Mouse (Mus musculus): ENCODE results near the gene Hoxa10. TPM values are rescaled to one million over a fixed set of nuclear protein-coding genes. Genes with fewer than 3 reads are reported as not detected.

The Hoxa10 gene
- polyA plus RNA-seq, 1 experiment from 2014 or later = 0.05 TPM

GRCm38 (mm10) chr6:52259081-52259790 lies 18.6 kb upstream of the Hoxa10 start:
- no peaks in the 10 kb centered on the region for H3K9me3 ChIP-seq (replicated peaks; ENCODE audit: control insufficient read depth, low read length)
- 1% methylated on average over 24 of the region's 25 CpGs for WGBS (ENCODE audit: insufficient replicate concordance)
- H3K27me3 ChIP-seq (ENCODE audit: control insufficient read depth, insufficient read depth, low read depth, low read length) = peaks cover 84% of the 10 kb centered on the region
- no peak overlapping the region for H3K9ac ChIP-seq (ENCODE audit: low read depth, low read length)
- ATAC-seq (ENCODE audit: low read depth) = no peak
- H3K4me2 ChIP-seq (ENCODE audit: low read depth, low read length) = no peak overlapping the region
- no peak overlapping the region for H3K4me3 ChIP-seq (ENCODE audit: low read depth, low read length)
- H3K36me3 ChIP-seq (ENCODE audit: control insufficient read depth, insufficient read depth) = no peaks in the 10 kb centered on the region
- H3K4me1 ChIP-seq (ENCODE audit: control insufficient read depth, low read depth, low read length) = peaks cover 3% of the 10 kb centered on the region; the same call in 1 of the 2 replicates
- H3K27ac ChIP-seq (ENCODE audit: low read length) = no peak overlapping the region

- H3K9me3 ChIP-seq (replicated peaks; ENCODE audit: control insufficient read depth, low read length) = no peaks in the 10 kb centered on the region
- H3K4me3 ChIP-seq (ENCODE audit: low read depth, low read length) = no peak overlapping the region
- WGBS (ENCODE audit: insufficient replicate concordance) = 0% methylated on average over 6 of the region's 6 CpGs
- no peaks in the 10 kb centered on the region for H3K36me3 ChIP-seq (ENCODE audit: control insufficient read depth, insufficient read depth)
- H3K4me2 ChIP-seq (ENCODE audit: low read depth, low read length) = no peak overlapping the region
- H3K9ac ChIP-seq (ENCODE audit: low read depth, low read length) = no peak overlapping the region
- peaks cover 3% of the 10 kb centered on the region; the same call in 1 of the 2 replicates for H3K4me1 ChIP-seq (ENCODE audit: control insufficient read depth, low read depth, low read length)
- H3K27ac ChIP-seq (ENCODE audit: low read length) = no peak overlapping the region
- ATAC-seq (ENCODE audit: low read depth) = no peak
- peaks cover 84% of the 10 kb centered on the region for H3K27me3 ChIP-seq (ENCODE audit: control insufficient read depth, insufficient read depth, low read depth, low read length)
These were observed 16.3 kb upstream of the Hoxa10 start for GRCm38 (mm10) chr6:52256956-52257355.

DNA sequence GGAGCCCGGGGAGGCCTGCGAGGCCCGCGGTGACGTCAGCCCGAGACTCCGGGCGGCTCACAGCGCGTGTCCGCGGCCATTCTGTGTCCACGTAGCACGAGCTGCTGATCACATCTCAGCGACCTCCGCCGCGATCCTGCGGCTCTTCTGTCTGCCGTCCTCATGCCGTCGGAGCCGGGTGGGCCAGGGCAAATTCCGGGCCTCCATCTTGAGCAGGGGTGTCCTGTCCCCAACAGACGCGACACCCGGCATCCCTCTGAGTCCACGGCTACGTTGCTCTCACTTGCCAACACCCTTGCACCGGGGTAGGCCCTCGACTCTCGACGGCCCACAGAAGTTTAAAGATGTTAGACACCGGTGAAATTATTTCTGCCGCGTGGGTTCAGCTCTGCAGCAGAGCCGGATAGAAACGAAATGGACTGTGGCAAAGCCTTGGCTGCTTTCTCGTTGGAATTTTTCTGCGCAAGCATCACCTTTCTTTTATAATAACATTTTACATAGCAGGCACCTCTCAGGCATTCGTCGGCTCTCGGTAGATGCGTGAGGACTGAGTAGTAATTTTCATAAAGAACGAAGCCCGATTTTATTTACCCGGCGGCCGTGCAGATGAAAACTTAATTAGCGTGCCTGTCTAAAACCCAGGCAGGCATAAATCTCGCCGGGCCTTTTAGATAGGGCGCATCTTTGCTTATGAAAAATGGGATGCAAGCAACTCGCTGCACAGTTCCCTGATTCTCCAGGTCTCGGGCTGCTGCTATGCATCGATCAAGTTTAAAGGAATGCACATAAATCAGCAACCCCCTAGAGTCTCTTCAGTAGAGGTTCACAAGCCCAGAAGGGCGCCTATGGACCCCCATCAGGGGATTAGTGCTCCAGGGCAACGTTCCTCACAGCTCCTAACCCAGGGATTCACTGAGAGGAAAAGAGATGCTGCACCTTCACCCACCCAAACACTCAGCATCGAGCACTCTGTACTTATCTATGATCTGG lies 13.2 kb upstream of the Hoxa10 start:
- WGBS (ENCODE audit: insufficient replicate concordance) = 1% methylated on average over 59 of the region's 59 CpGs
- Histone ChIP-seq H3K4me2 (ENCODE audit: low read depth, low read length) (no peak overlapping the region), H3K36me3 (ENCODE audit: control insufficient read depth, insufficient read depth) (no peaks in the 10 kb centered on the region), H3K9me3 (replicated peaks; ENCODE audit: control insufficient read depth, low read length) (no peaks in the 10 kb centered on the region), H3K9ac (ENCODE audit: low read depth, low read length) (no peak overlapping the region), H3K4me3 (ENCODE audit: low read depth, low read length) (no peak overlapping the region), H3K27ac (ENCODE audit: low read length) (no peak overlapping the region), H3K27me3 (ENCODE audit: control insufficient read depth, insufficient read depth, low read depth, low read length) (peaks cover 84% of the 10 kb centered on the region), H3K4me1 (ENCODE audit: control insufficient read depth, low read depth, low read length) (no peaks in the 10 kb centered on the region)
- no peak for ATAC-seq (ENCODE audit: low read depth)

GRCm38 (mm10) chr6:52252775-52253376 lies 12.2 kb upstream of the Hoxa10 start:
- Histone ChIP-seq H3K4me2 (ENCODE audit: low read depth, low read length) (no peak overlapping the region), H3K27me3 (ENCODE audit: control insufficient read depth, insufficient read depth, low read depth, low read length) (peaks cover 84% of the 10 kb centered on the region), H3K4me3 (ENCODE audit: low read depth, low read length) (no peak overlapping the region), H3K27ac (ENCODE audit: low read length) (no peak overlapping the region), H3K4me1 (ENCODE audit: control insufficient read depth, low read depth, low read length) (no peaks in the 10 kb centered on the region), H3K9ac (ENCODE audit: low read depth, low read length) (no peak overlapping the region), H3K9me3 (replicated peaks; ENCODE audit: control insufficient read depth, low read length) (no peaks in the 10 kb centered on the region), H3K36me3 (ENCODE audit: control insufficient read depth, insufficient read depth) (no peaks in the 10 kb centered on the region)
- under 1% methylated on average over 35 of the region's 35 CpGs for whole genome bisulfite sequencing (ENCODE audit: insufficient replicate concordance)
- no peak for ATAC-seq (ENCODE audit: low read depth)

DNA sequence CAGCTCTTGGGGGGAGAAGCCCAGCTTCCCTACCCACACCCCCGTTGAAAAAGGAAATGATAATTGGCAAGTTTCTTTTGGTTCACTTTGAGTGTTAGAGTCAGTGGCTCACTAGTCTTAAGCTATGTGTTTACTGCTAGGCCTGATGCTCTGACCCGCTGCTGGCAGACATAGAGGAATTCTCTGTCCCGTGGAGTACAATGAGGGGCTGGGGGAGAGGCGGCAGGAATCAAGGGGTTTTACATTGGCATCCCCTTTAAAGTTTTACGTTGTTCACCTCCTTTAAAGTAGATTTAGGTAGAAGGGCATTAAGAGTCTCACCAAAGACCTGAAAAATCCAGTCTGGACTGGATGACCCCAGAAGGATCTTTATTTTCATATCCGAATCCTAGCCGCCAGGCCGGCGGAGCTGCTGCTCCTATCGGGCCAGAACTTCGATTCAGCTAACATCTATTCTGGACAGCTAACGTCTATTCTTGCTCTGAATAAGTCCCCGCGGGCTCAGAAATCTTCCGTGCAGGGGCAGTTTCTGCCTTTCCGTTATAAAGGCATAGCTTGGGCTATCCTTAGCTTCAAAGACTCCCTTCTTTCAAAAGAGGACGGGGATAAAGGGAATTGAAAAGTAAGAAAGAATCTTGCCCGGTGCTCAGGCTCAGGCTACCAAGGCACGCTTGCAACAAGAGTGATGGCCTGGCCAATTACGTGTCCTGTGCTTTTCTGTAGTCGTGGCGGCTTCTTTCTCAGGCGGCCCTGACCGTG lies 11.5 kb upstream of the Hoxa10 start:
- H3K27ac ChIP-seq (ENCODE audit: low read length) = no peak overlapping the region
- peaks cover 85% of the 10 kb centered on the region for H3K27me3 ChIP-seq (ENCODE audit: control insufficient read depth, insufficient read depth, low read depth, low read length)
- whole genome bisulfite sequencing (ENCODE audit: insufficient replicate concordance) = 3% methylated on average over 24 of the region's 24 CpGs
- no peak overlapping the region for H3K9ac ChIP-seq (ENCODE audit: low read depth, low read length)
- H3K4me2 ChIP-seq (ENCODE audit: low read depth, low read length) = no peak overlapping the region
- no peak for ATAC-seq (ENCODE audit: low read depth)
- H3K4me3 ChIP-seq (ENCODE audit: low read depth, low read length) = no peak overlapping the region
- H3K9me3 ChIP-seq (replicated peaks; ENCODE audit: control insufficient read depth, low read length) = no peaks in the 10 kb centered on the region
- H3K36me3 ChIP-seq (ENCODE audit: control insufficient read depth, insufficient read depth) = no peaks in the 10 kb centered on the region
- H3K4me1 ChIP-seq (ENCODE audit: control insufficient read depth, low read depth, low read length) = no peaks in the 10 kb centered on the region

- H3K27me3 ChIP-seq (ENCODE audit: control insufficient read depth, insufficient read depth, low read depth, low read length) = peaks cover 87% of the 10 kb centered on the region
- no peak overlapping the region for H3K4me3 ChIP-seq (ENCODE audit: low read depth, low read length)
- no peak overlapping the region for H3K27ac ChIP-seq (ENCODE audit: low read length)
- no peaks in the 10 kb centered on the region for H3K9me3 ChIP-seq (replicated peaks; ENCODE audit: control insufficient read depth, low read length)
- no peaks in the 10 kb centered on the region for H3K36me3 ChIP-seq (ENCODE audit: control insufficient read depth, insufficient read depth)
- H3K4me2 ChIP-seq (ENCODE audit: low read depth, low read length) = no peak overlapping the region
- no peak for ATAC-seq (ENCODE audit: low read depth)
- H3K9ac ChIP-seq (ENCODE audit: low read depth, low read length) = no peak overlapping the region
- H3K4me1 ChIP-seq (ENCODE audit: control insufficient read depth, low read depth, low read length) = no peaks in the 10 kb centered on the region
- 9% methylated on average over 7 of the region's 7 CpGs for WGBS (ENCODE audit: insufficient replicate concordance)
These were observed 10.7 kb upstream of the Hoxa10 start for GRCm38 (mm10) chr6:52251177-52251879.

DNA sequence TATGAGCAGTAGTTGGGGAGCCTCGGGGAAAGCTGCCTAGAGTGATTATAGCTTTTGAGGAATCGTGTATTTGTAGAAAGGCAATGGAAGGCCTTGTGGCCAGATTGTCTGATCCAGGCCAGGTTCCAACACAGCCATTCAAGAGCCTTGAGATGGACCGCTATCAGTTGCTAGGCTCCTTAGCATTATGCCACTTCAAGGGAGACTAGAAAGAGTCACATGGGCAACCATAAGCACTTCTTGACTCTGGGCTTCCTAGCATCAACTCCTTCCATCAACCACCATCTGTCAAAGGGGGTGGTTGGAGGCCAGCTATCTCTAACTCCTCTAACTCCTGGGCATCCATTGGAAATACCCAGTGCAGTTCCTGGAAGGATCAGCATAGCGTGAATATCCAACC lies 9.2 kb upstream of the Hoxa10 start:
- Histone ChIP-seq H3K36me3 (ENCODE audit: control insufficient read depth, insufficient read depth) (no peaks in the 10 kb centered on the region), H3K27ac (ENCODE audit: low read length) (no peak overlapping the region), H3K9ac (ENCODE audit: low read depth, low read length) (no peak overlapping the region), H3K27me3 (ENCODE audit: control insufficient read depth, insufficient read depth, low read depth, low read length) (peaks cover 95% of the 10 kb centered on the region), H3K9me3 (replicated peaks; ENCODE audit: control insufficient read depth, low read length) (no peaks in the 10 kb centered on the region), H3K4me3 (ENCODE audit: low read depth, low read length) (no peak overlapping the region), H3K4me2 (ENCODE audit: low read depth, low read length) (no peak overlapping the region), H3K4me1 (ENCODE audit: control insufficient read depth, low read depth, low read length) (no peaks in the 10 kb centered on the region; the same call in 1 of the 2 replicates)
- no peak for ATAC-seq (ENCODE audit: low read depth)
- WGBS (ENCODE audit: insufficient replicate concordance) = 0% methylated on average over 4 of the region's 4 CpGs

DNA sequence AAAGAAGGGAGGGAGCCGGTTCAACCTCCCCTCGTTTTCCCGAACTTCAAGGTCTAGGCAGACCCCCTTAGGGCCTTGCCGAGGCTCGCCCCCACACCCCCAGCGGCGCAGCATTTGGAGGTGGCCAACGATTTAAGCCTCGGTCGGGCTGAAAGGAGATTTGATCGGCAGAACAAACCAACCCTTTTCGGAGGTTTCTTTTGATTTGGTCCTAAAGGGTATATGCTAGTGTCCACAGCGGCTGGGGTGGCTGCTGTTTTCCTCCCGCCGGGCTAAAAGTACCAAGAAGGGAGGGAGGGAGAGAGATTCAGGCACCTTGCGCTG lies 8.7 kb upstream of the Hoxa10 start:
- no peak for ATAC-seq (ENCODE audit: low read depth)
- H3K4me1 ChIP-seq (ENCODE audit: control insufficient read depth, low read depth, low read length) = no peaks in the 10 kb centered on the region; the same call in 1 of the 2 replicates
- H3K4me2 ChIP-seq (ENCODE audit: low read depth, low read length) = no peak overlapping the region
- H3K27me3 ChIP-seq (ENCODE audit: control insufficient read depth, insufficient read depth, low read depth, low read length) = peaks cover 98% of the 10 kb centered on the region
- no peak overlapping the region for H3K27ac ChIP-seq (ENCODE audit: low read length)
- H3K9ac ChIP-seq (ENCODE audit: low read depth, low read length) = no peak overlapping the region
- H3K36me3 ChIP-seq (ENCODE audit: control insufficient read depth, insufficient read depth) = no peaks in the 10 kb centered on the region
- 2% methylated on average over 16 of the region's 16 CpGs for WGBS (ENCODE audit: insufficient replicate concordance)
- H3K9me3 ChIP-seq (replicated peaks; ENCODE audit: control insufficient read depth, low read length) = no peaks in the 10 kb centered on the region
- no peak overlapping the region for H3K4me3 ChIP-seq (ENCODE audit: low read depth, low read length)

All from liver, embryonic 16.5 days (tissue).